ENCODE assay signal across 16 mouse cellular contexts in genomic region chr10:39524355-39524754, GRCm38 (mm10).
DNase-seq lines count a peak whose midpoint lies in the region; ATAC-seq and TF ChIP-seq lines count a peak whose summit lies in the region.
"Had no signal": no experiment of that assay in that cellular context is flagged by ENCODE, and none has a peak within 500 bp of the region (broad histone marks: within the 10 kb centered on the region; RNA-seq: fewer than 3 reads in every experiment).

No protein-coding gene starts in this region.

- H3K4me1 ChIP-seq in forebrain, embryonic 13.5 days = peaks cover 49% of the 10 kb centered on the region
- no peaks in the 10 kb centered on the region; the same call in 1 of the 2 replicates for H3K4me1 ChIP-seq in forebrain, postnatal 0 days (ENCODE audit: insufficient read depth)
- peaks cover 10% of the 10 kb centered on the region for H3K4me1 ChIP-seq in lung, embryonic 14.5 days (ENCODE audit: insufficient read depth)
- peaks cover 81% of the 10 kb centered on the region for H3K4me1 ChIP-seq in hindbrain, embryonic 13.5 days (replicated peaks)
- peaks cover 36% of the 10 kb centered on the region for H3K4me1 ChIP-seq in midbrain, embryonic 16.5 days (ENCODE audit: control insufficient read depth, insufficient read depth, low read length)

- H3K9ac ChIP-seq in forebrain, embryonic 13.5 days = no peak overlapping the region
- H3K9ac ChIP-seq in forebrain, postnatal 0 days = no peak overlapping the region
- no peak overlapping the region for H3K9ac ChIP-seq in lung, embryonic 14.5 days
- 0 out of 2 replicates have a peak overlapping the region, but pooled peaks have one; percentile 51 for H3K9ac ChIP-seq in hindbrain, embryonic 13.5 days
- H3K9ac ChIP-seq in midbrain, embryonic 16.5 days (ENCODE audit: low read depth, low read length) = no peak overlapping the region
- H3K9ac ChIP-seq: heart, embryonic 13.5 days; limb, embryonic 12.5 days had no signal

- H3K4me3 ChIP-seq in forebrain, embryonic 13.5 days = no peak overlapping the region
- no peak overlapping the region for H3K4me3 ChIP-seq in forebrain, postnatal 0 days (ENCODE audit: low read depth, low read length)
- no peak overlapping the region for H3K4me3 ChIP-seq in lung, embryonic 14.5 days (ENCODE audit: low read depth, low read length)
- H3K4me3 ChIP-seq in hindbrain, embryonic 13.5 days = no peak overlapping the region
- H3K4me3 ChIP-seq in midbrain, embryonic 16.5 days (ENCODE audit: low read depth, low read length) = no peak overlapping the region
- H3K4me3 ChIP-seq: heart, embryonic 13.5 days; limb, embryonic 12.5 days had no signal

- peaks cover 41% of the 10 kb centered on the region for H3K36me3 ChIP-seq in forebrain, embryonic 13.5 days (ENCODE audit: poor library complexity, severe bottlenecking)
- H3K36me3 ChIP-seq in forebrain, postnatal 0 days (ENCODE audit: insufficient read depth) = peaks cover 30% of the 10 kb centered on the region
- peaks cover 24% of the 10 kb centered on the region; the same call in 1 of the 2 replicates for H3K36me3 ChIP-seq in lung, embryonic 14.5 days (ENCODE audit: insufficient read depth)
- H3K36me3 ChIP-seq in hindbrain, embryonic 13.5 days = peaks cover 24% of the 10 kb centered on the region
- H3K36me3 ChIP-seq in midbrain, embryonic 16.5 days (ENCODE audit: control insufficient read depth, insufficient read depth, low read length) = no peaks in the 10 kb centered on the region

- H3K4me2 ChIP-seq in forebrain, embryonic 13.5 days = no peak overlapping the region
- H3K4me2 ChIP-seq in forebrain, postnatal 0 days (ENCODE audit: low read depth) = no peak overlapping the region
- no peak overlapping the region for H3K4me2 ChIP-seq in lung, embryonic 14.5 days
- H3K4me2 ChIP-seq in hindbrain, embryonic 13.5 days = no peak overlapping the region
- H3K4me2 ChIP-seq in midbrain, embryonic 16.5 days (ENCODE audit: low read length) = no peak overlapping the region
- H3K4me2 ChIP-seq: heart, embryonic 13.5 days; limb, embryonic 12.5 days had no signal

- no peak for ATAC-seq in forebrain, embryonic 13.5 days
- no peak for ATAC-seq in forebrain, postnatal 0 days
- ATAC-seq in lung, embryonic 14.5 days (ENCODE audit: insufficient read depth) = no peak
- no peak for ATAC-seq in hindbrain, embryonic 13.5 days (ENCODE audit: low FRiP score)
- ATAC-seq in midbrain, embryonic 16.5 days = no peak
- ATAC-seq in monocyte, adult 5-6 weeks (replicated peaks; ENCODE audit: insufficient number of reproducible peaks, low FRiP score, low TSS enrichment, poor library complexity, severe bottlenecking) = no peak
- ATAC-seq: inflammation-experienced regulatory T-cells, adult 6 months had no signal

- H3K9me3 ChIP-seq in forebrain, embryonic 13.5 days (replicated peaks) = no peaks in the 10 kb centered on the region
- H3K9me3 ChIP-seq in forebrain, postnatal 0 days (ENCODE audit: low read length) = no peaks in the 10 kb centered on the region
- H3K9me3 ChIP-seq in lung, embryonic 14.5 days (ENCODE audit: low read depth, low read length) = no peaks in the 10 kb centered on the region
- H3K9me3 ChIP-seq in hindbrain, embryonic 13.5 days = no peaks in the 10 kb centered on the region
- H3K9me3 ChIP-seq in midbrain, embryonic 16.5 days (replicated peaks; ENCODE audit: control insufficient read depth, low read length, poor library complexity, severe bottlenecking) = no peaks in the 10 kb centered on the region
- H3K9me3 ChIP-seq: heart, embryonic 13.5 days; limb, embryonic 12.5 days had no signal

- TF ChIP-seq CTCF in forebrain, postnatal 0 days (IDR thresholded peaks at IDR 0.05; ENCODE audit: low read depth) = no peak
- TF ChIP-seq CTCF in lung, embryonic 14.5 days (IDR thresholded peaks at IDR 0.05; ENCODE audit: low read depth) = no peak

- H3K27ac ChIP-seq in forebrain, embryonic 13.5 days = peak overlapping the region; percentile 32
- no peak overlapping the region for H3K27ac ChIP-seq in forebrain, postnatal 0 days (ENCODE audit: low read depth, low read length)
- H3K27ac ChIP-seq in lung, embryonic 14.5 days (ENCODE audit: low read depth) = no peak overlapping the region
- H3K27ac ChIP-seq in hindbrain, embryonic 13.5 days = peak overlapping the region; percentile 84
- peak overlapping the region; percentile 31 for H3K27ac ChIP-seq in midbrain, embryonic 16.5 days (ENCODE audit: low read length)
- H3K27ac ChIP-seq: heart, embryonic 13.5 days; limb, embryonic 12.5 days had no signal

- no peaks in the 10 kb centered on the region for H3K27me3 ChIP-seq in forebrain, embryonic 13.5 days
- no peaks in the 10 kb centered on the region for H3K27me3 ChIP-seq in forebrain, postnatal 0 days (ENCODE audit: insufficient read depth, low read length)
- no peaks in the 10 kb centered on the region for H3K27me3 ChIP-seq in lung, embryonic 14.5 days (ENCODE audit: insufficient read depth, low read length)
- H3K27me3 ChIP-seq in hindbrain, embryonic 13.5 days = no peaks in the 10 kb centered on the region
- no peaks in the 10 kb centered on the region for H3K27me3 ChIP-seq in midbrain, embryonic 16.5 days (ENCODE audit: control insufficient read depth, insufficient read depth, low read depth, low read length)
- H3K27me3 ChIP-seq: heart, embryonic 13.5 days; limb, embryonic 12.5 days had no signal

- 61% methylated on average over 8 of the region's 8 CpGs for WGBS in forebrain, embryonic 13.5 days
- WGBS in forebrain, postnatal 0 days = 57% methylated on average over 8 of the region's 8 CpGs
- WGBS in lung, embryonic 14.5 days = 30% methylated on average over 8 of the region's 8 CpGs
- WGBS in hindbrain, embryonic 13.5 days = 41% methylated on average over 8 of the region's 8 CpGs
- 38% methylated on average over 8 of the region's 8 CpGs for WGBS in midbrain, embryonic 16.5 days

- DNase-seq in forebrain, postnatal 0 days = no peak
- peak; percentile 40 for DNase-seq in lung, embryonic 14.5 days
- no peak for DNase-seq in lung, postnatal 25 days (ENCODE audit: low spot score)
- DNase-seq in left cerebral cortex, adult 8-10 months (ENCODE audit: low spot score in 2 of 2) = no peak
- DNase-seq: adrenal gland, adult 8-10 months; cerebellum, postnatal 10 days; gastrocnemius, postnatal 14 days; kidney, postnatal 14 days; thymus, postnatal 25 days had no signal

Comparison
In these comparisons a context has a peak if more than half of its experiments do, and no peak if none do; other contexts are left out.
1. H3K27ac ChIP-seq: peak in forebrain, embryonic 13.5 days (single experiment), hindbrain, embryonic 13.5 days (single experiment) and midbrain, embryonic 16.5 days (single experiment); none in forebrain, postnatal 0 days (single experiment) and lung, embryonic 14.5 days (single experiment).